Mouse (Mus musculus): ENCODE data around the gene Cryga. TPM values are rescaled to one million over a fixed set of nuclear protein-coding genes. Genes with fewer than 3 reads are reported as not detected.
A peak's percentile ranks its signal among the peaks of the same experiment; 100 is the strongest.

The Cryga gene
- polyA plus RNA-seq, 1 experiment from 2014 or later, result not detected

GRCm38 (mm10) chr1:65118150-65118913, 15.2 kb upstream of the Cryga start:
- H3K27me3 ChIP-seq, result no peaks in the 10 kb centered on the region
- H3K9me3 ChIP-seq (replicated peaks), result no peaks in the 10 kb centered on the region
- no peak overlapping the region for H3K9ac ChIP-seq
- ATAC-seq (replicated peaks; ENCODE audit: low FRiP score), result peak; percentile 80
- H3K4me1 ChIP-seq, result peaks cover 6% of the 10 kb centered on the region; the same call in 1 of the 2 replicates
- no peak overlapping the region for H3K4me2 ChIP-seq
- H3K4me3 ChIP-seq (replicated peaks), result no peak overlapping the region
- peak overlapping the region; percentile 60 for H3K27ac ChIP-seq
- H3K36me3 ChIP-seq, result no peaks in the 10 kb centered on the region
- WGBS, result 53% methylated on average over 8 of the region's 8 CpGs

- Histone ChIP-seq H3K9me3 (replicated peaks) (no peaks in the 10 kb centered on the region), H3K9ac (no peak overlapping the region), H3K36me3 (no peaks in the 10 kb centered on the region), H3K4me2 (no peak overlapping the region), H3K4me3 (replicated peaks) (no peak overlapping the region), H3K27ac (no peak overlapping the region), H3K4me1 (peaks cover 13% of the 10 kb centered on the region), H3K27me3 (no peaks in the 10 kb centered on the region)
- 85% methylated on average over 5 of the region's 5 CpGs for WGBS
- ATAC-seq (replicated peaks; ENCODE audit: low FRiP score), result no peak
Observed at GRCm38 (mm10) chr1:65113536-65114172, 10.5 kb upstream of the Cryga start.

GRCm38 (mm10) chr1:65112807-65113196, 9.6 kb upstream of the Cryga start:
- H3K27ac ChIP-seq, result peak overlapping the region; percentile 69
- H3K4me1 ChIP-seq, result peaks cover 9% of the 10 kb centered on the region
- no peaks in the 10 kb centered on the region for H3K9me3 ChIP-seq (replicated peaks)
- H3K36me3 ChIP-seq, result no peaks in the 10 kb centered on the region
- H3K27me3 ChIP-seq, result no peaks in the 10 kb centered on the region
- 28% methylated on average over 14 of the region's 14 CpGs for WGBS
- H3K9ac ChIP-seq, result peak overlapping the region; percentile 21; the same call in 1 of the 2 replicates
- H3K4me3 ChIP-seq (replicated peaks), result peak overlapping the region; percentile 21
- H3K4me2 ChIP-seq, result peak overlapping the region; percentile 52
- peak; percentile 77 for ATAC-seq (replicated peaks; ENCODE audit: low FRiP score)

GRCm38 (mm10) chr1:65112031-65112806, 9.0 kb upstream of the Cryga start:
- no peaks in the 10 kb centered on the region for H3K27me3 ChIP-seq
- no peaks in the 10 kb centered on the region for H3K9me3 ChIP-seq (replicated peaks)
- H3K4me1 ChIP-seq, result peaks cover 9% of the 10 kb centered on the region
- peak overlapping the region; percentile 69; the same call in 1 of the 2 replicates for H3K27ac ChIP-seq
- H3K9ac ChIP-seq, result 0 out of 2 replicates have a peak overlapping the region, but pooled peaks have one; percentile 21
- no peaks in the 10 kb centered on the region for H3K36me3 ChIP-seq
- 10% methylated on average over 8 of the region's 8 CpGs for WGBS
- H3K4me2 ChIP-seq, result peak overlapping the region; percentile 52
- ATAC-seq (replicated peaks; ENCODE audit: low FRiP score), result peak; percentile 70
- H3K4me3 ChIP-seq (replicated peaks), result peak overlapping the region; percentile 21

GRCm38 (mm10) chr1:65109756-65110435, 6.7 kb upstream of the Cryga start:
- ATAC-seq (replicated peaks; ENCODE audit: low FRiP score), result no peak
- 67% methylated on average over 25 of the region's 25 CpGs for WGBS

GRCm38 (mm10) chr1:65109196-65109595, 6.0 kb upstream of the Cryga start:
- Histone ChIP-seq H3K4me1 (peaks cover 9% of the 10 kb centered on the region), H3K27me3 (no peaks in the 10 kb centered on the region), H3K4me3 (replicated peaks) (no peak overlapping the region), H3K27ac (no peak overlapping the region), H3K4me2 (no peak overlapping the region), H3K9me3 (replicated peaks) (no peaks in the 10 kb centered on the region), H3K36me3 (no peaks in the 10 kb centered on the region), H3K9ac (no peak overlapping the region)
- no peak for ATAC-seq (replicated peaks; ENCODE audit: low FRiP score)
- 91% methylated on average over 8 of the region's 8 CpGs for WGBS

More at GRCm38 (mm10) chr1:65109756-65110435, 6.7 kb upstream of the Cryga start:
- H3K4me2 ChIP-seq, result peak overlapping the region; percentile 30; the same call in 1 of the 2 replicates
- H3K4me1 ChIP-seq, result peaks cover 9% of the 10 kb centered on the region
- no peaks in the 10 kb centered on the region for H3K9me3 ChIP-seq (replicated peaks)
- no peak overlapping the region for H3K9ac ChIP-seq
- H3K36me3 ChIP-seq, result no peaks in the 10 kb centered on the region
- no peaks in the 10 kb centered on the region for H3K27me3 ChIP-seq
- H3K4me3 ChIP-seq (replicated peaks), result no peak overlapping the region
- H3K27ac ChIP-seq, result no peak overlapping the region

GRCm38 (mm10) chr1:65107654-65108279, 4.6 kb upstream of the Cryga start:
- Histone ChIP-seq H3K27me3 (no peaks in the 10 kb centered on the region), H3K9me3 (replicated peaks) (no peaks in the 10 kb centered on the region), H3K27ac (no peak overlapping the region), H3K4me3 (replicated peaks) (no peak overlapping the region), H3K4me2 (no peak overlapping the region), H3K9ac (no peak overlapping the region), H3K36me3 (no peaks in the 10 kb centered on the region), H3K4me1 (peaks cover 5% of the 10 kb centered on the region)
- no peak for ATAC-seq (replicated peaks; ENCODE audit: low FRiP score)
- WGBS, result 88% methylated on average over 10 of the region's 10 CpGs

- Histone ChIP-seq H3K9me3 (replicated peaks) (no peaks in the 10 kb centered on the region), H3K4me2 (no peak overlapping the region), H3K27me3 (no peaks in the 10 kb centered on the region), H3K4me1 (no peaks in the 10 kb centered on the region), H3K27ac (no peak overlapping the region), H3K4me3 (replicated peaks) (no peak overlapping the region), H3K36me3 (no peaks in the 10 kb centered on the region), H3K9ac (no peak overlapping the region)
- 87% methylated on average over 3 of the region's 3 CpGs for WGBS
- ATAC-seq (replicated peaks; ENCODE audit: low FRiP score), result no peak
Observed at GRCm38 (mm10) chr1:65096953-65097352, 6.2 kb downstream of the Cryga start.

GRCm38 (mm10) chr1:65091566-65091965, 11.6 kb downstream of the Cryga start:
- Histone ChIP-seq H3K36me3 (no peaks in the 10 kb centered on the region), H3K4me1 (no peaks in the 10 kb centered on the region), H3K9ac (no peak overlapping the region), H3K4me3 (replicated peaks) (no peak overlapping the region), H3K4me2 (no peak overlapping the region), H3K27me3 (no peaks in the 10 kb centered on the region), H3K9me3 (replicated peaks) (no peaks in the 10 kb centered on the region), H3K27ac (no peak overlapping the region)
- ATAC-seq (replicated peaks; ENCODE audit: low FRiP score), result no peak
- 93% methylated on average over 3 of the region's 3 CpGs for WGBS

- ATAC-seq (replicated peaks; ENCODE audit: low FRiP score), result no peak
- Histone ChIP-seq H3K4me2 (no peak overlapping the region), H3K4me3 (replicated peaks) (no peak overlapping the region), H3K27ac (no peak overlapping the region), H3K27me3 (no peaks in the 10 kb centered on the region), H3K36me3 (no peaks in the 10 kb centered on the region), H3K9me3 (replicated peaks) (no peaks in the 10 kb centered on the region), H3K4me1 (no peaks in the 10 kb centered on the region), H3K9ac (no peak overlapping the region)
- 72% methylated on average over 2 of the region's 2 CpGs for WGBS
Observed at GRCm38 (mm10) chr1:65090370-65090769, 12.8 kb downstream of the Cryga start.

- no peaks in the 10 kb centered on the region for H3K4me1 ChIP-seq
- WGBS, result 72% methylated on average over 6 of the region's 6 CpGs
- H3K36me3 ChIP-seq, result no peaks in the 10 kb centered on the region
- H3K9me3 ChIP-seq (replicated peaks), result no peaks in the 10 kb centered on the region
- no peaks in the 10 kb centered on the region for H3K27me3 ChIP-seq
- no peak overlapping the region for H3K9ac ChIP-seq
- H3K4me3 ChIP-seq (replicated peaks), result no peak overlapping the region
- no peak overlapping the region for H3K4me2 ChIP-seq
- no peak overlapping the region for H3K27ac ChIP-seq
- ATAC-seq (replicated peaks; ENCODE audit: low FRiP score), result no peak
Observed at GRCm38 (mm10) chr1:65088567-65089356, 14.4 kb downstream of the Cryga start.
